Mouse (Mus musculus): ENCODE results near the gene Urod. TPM values are rescaled to one million over a fixed set of nuclear protein-coding genes. Genes with fewer than 3 reads are reported as not detected.
A peak's percentile ranks its signal among the peaks of the same experiment; 100 is the strongest.

The Urod gene
- 106 and 115 TPM in 2 replicates for polyA plus RNA-seq (2016; fragmentation: Nextera tagmentation; extraction: Ambion mirVana)

DNA sequence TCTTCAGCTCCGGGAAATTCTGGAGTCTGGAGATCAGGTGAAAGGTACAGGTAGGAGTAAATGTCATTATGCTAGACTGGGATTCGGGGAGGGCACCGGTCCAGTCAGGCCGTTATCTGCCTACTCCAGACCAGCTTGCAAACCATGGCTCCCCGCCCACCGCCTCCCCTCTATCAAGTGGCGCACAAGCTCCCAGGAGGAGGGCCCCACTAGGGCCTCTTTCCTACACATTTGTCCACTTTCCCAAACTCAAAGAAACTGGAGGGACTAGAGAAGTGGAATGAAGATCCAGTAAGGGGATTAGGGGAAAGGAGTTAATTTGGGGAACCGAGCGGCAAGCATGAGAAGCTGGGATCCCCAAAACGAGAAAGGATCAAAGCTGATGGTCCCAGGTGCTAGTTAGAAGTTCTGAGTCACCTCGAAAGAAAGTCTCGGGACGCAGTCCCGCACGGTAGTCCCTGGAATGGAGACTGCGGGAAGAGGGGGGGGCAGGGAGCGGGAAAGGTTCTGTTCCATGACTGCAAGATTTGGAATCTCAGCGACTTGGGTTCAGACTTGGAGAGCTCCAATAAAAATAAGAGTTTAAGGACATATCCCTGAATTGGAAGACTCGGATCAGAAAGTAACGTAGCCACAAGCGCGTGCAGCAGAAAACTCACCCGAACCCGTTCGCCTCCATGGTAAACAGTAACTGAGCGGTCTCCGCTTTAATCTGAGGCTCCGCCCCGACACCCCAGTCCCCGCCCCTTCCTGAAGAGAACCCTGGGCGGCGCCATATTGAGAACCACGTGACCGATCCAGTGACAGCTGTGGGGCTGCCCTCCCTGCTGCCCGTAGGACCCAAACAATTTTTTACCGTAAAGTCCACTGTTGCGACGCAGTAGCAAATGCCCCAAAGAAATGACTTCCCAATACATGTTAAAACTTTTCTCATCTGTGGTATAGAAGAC is at the start of gene Urod:
Gene Urod (minus strand): TSS at position 742 of the 950 bp plus-strand sequence.
- H3K4me1 ChIP-seq (replicated peaks), result peaks cover 36% of the 10 kb centered on the region
- H3K27me3 ChIP-seq (ENCODE audit: insufficient read depth, poor library complexity, severe bottlenecking), result peaks cover 11% of the 10 kb centered on the region
- H3K27ac ChIP-seq, result peak within 1 kb of the TSS; percentile 85
- H3K36me3 ChIP-seq, result peaks cover 29% of the 10 kb centered on the region
- no peaks in the 10 kb centered on the region for H3K9me3 ChIP-seq
- DNase-seq (ENCODE audit: low spot score), result peak; percentile 94
- WGBS, result 1% methylated on average over 38 of the region's 38 CpGs
- H3K4me3 ChIP-seq, result peak within 1 kb of the TSS; percentile 90

- Histone ChIP-seq H3K36me3 (peaks cover 19% of the 10 kb centered on the region; the same call in 1 of the 2 replicates), H3K9me3 (no peaks in the 10 kb centered on the region), H3K4me3 (no peak overlapping the region), H3K27ac (peak overlapping the region; percentile 67), H3K27me3 (ENCODE audit: insufficient read depth, poor library complexity, severe bottlenecking) (no peaks in the 10 kb centered on the region), H3K4me1 (replicated peaks) (peaks cover 23% of the 10 kb centered on the region)
- WGBS, result 69% methylated on average over 4 of the region's 4 CpGs
- DNase-seq (ENCODE audit: low spot score), result no peak
Observed at GRCm38 (mm10) chr4:117041283-117041721, 47.1 kb upstream of the Urod start.

- Histone ChIP-seq H3K9me3 (no peaks in the 10 kb centered on the region), H3K4me1 (replicated peaks) (peaks cover 23% of the 10 kb centered on the region), H3K4me3 (no peak overlapping the region), H3K27ac (peak overlapping the region; percentile 57), H3K36me3 (peaks cover 14% of the 10 kb centered on the region; the same call in 1 of the 2 replicates), H3K27me3 (ENCODE audit: insufficient read depth, poor library complexity, severe bottlenecking) (no peaks in the 10 kb centered on the region)
- DNase-seq (ENCODE audit: low spot score), result no peak
- WGBS, result 68% methylated on average over 1 of the region's 1 CpGs
Observed at GRCm38 (mm10) chr4:117040791-117041190, 46.6 kb upstream of the Urod start.

- 63% methylated on average over 9 of the region's 9 CpGs for WGBS
- no peak for DNase-seq (ENCODE audit: low spot score)
- no peak overlapping the region for H3K4me3 ChIP-seq
Observed at GRCm38 (mm10) chr4:117039925-117040687, 45.9 kb upstream of the Urod start.

DNA sequence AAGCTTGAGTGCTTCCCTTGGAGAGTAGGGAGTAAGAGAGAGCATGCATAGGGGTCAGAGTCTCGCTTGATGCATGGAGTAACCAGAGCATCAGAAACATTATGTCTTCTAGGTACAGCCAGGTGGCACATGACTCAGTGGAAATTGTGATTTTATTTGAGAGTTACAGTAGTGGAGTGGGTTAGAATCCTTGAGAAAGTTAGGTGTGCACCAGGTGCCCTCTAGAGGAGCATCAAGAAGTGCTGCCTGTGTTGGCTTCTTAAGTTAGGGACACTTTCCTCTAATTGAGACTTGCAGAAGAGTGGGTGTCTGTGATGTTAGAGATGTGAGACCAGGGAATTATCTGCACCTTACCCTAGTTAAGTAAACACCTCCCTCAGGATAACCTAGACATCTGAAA is 36.9 kb upstream of the Urod start:
- no peak for DNase-seq (ENCODE audit: low spot score)

More at GRCm38 (mm10) chr4:117039925-117040687, 45.9 kb upstream of the Urod start:
- H3K27ac ChIP-seq, result peak overlapping the region; percentile 66
- H3K27me3 ChIP-seq (ENCODE audit: insufficient read depth, poor library complexity, severe bottlenecking), result no peaks in the 10 kb centered on the region
- peaks cover 14% of the 10 kb centered on the region for H3K36me3 ChIP-seq
- no peaks in the 10 kb centered on the region for H3K9me3 ChIP-seq
- peaks cover 23% of the 10 kb centered on the region for H3K4me1 ChIP-seq (replicated peaks)

GRCm38 (mm10) chr4:117023469-117023868 is 29.3 kb upstream of the Urod start:
- Histone ChIP-seq H3K4me1 (replicated peaks) (peaks cover 11% of the 10 kb centered on the region), H3K27me3 (ENCODE audit: insufficient read depth, poor library complexity, severe bottlenecking) (no peaks in the 10 kb centered on the region), H3K4me3 (no peak overlapping the region), H3K9me3 (no peaks in the 10 kb centered on the region), H3K36me3 (peaks cover 47% of the 10 kb centered on the region), H3K27ac (no peak overlapping the region)
- 98% methylated on average over 4 of the region's 4 CpGs for WGBS
- DNase-seq (ENCODE audit: low spot score), result no peak

More for the DNA sequence above, 36.9 kb upstream of the Urod start:
- Histone ChIP-seq H3K4me3 (no peak overlapping the region), H3K27ac (no peak overlapping the region), H3K9me3 (no peaks in the 10 kb centered on the region), H3K27me3 (ENCODE audit: insufficient read depth, poor library complexity, severe bottlenecking) (no peaks in the 10 kb centered on the region), H3K36me3 (peaks cover 57% of the 10 kb centered on the region), H3K4me1 (replicated peaks) (no peaks in the 10 kb centered on the region)
- WGBS, result 92% methylated on average over 1 of the region's 1 CpGs

DNA sequence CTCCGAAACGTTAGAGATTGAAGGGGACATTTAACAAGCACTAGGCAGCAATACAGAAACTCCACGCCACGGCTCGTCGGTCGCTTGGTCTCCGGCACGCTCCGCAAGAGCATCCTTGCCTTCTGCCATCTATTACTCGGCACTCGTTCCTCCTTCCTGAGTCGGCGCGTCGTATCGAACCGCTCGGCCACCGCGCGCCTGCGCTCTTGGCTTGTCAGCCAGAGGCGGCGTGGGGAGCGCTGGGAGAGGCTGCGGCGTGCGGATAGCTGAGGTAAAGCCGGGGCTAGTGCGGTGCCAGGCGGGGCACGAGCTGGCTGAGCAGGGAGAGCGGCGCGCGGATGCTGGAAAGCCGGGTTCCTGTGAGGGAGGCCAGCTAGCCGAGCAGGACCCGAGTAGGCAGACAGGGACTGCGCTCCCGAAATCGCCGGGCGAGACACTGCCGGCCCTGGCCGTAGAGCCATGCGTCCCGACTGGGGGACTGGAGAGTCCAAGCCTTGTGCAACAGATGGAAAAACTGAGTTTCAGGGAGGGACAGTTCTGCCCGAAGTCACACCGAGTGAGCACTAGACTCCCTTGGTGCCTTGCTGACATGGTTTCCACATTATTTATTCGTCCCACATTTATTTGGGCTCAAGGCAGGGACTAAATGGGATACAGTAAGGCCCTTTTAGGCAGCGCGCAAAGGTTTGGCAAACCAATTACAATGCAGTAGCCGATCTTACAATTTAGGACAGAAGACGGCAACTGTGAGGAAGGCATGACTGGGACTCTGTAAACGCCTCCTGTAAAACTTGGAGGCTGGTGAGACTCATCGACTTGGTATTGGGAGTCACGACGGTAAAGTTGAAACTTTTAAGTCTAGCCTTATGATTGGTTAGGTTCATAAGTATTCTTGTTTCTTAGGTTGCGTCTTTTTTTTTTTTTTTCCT is 25.3 kb upstream of the Urod start, which contains the start of gene Eif2b3:
Gene Eif2b3 (plus strand): TSS at position 197 of the 929 bp plus-strand sequence.
- Histone ChIP-seq H3K4me3 (peak within 1 kb of the TSS; percentile 93), H3K4me1 (replicated peaks) (peaks cover 11% of the 10 kb centered on the region), H3K27me3 (ENCODE audit: insufficient read depth, poor library complexity, severe bottlenecking) (no peaks in the 10 kb centered on the region), H3K36me3 (peaks cover 26% of the 10 kb centered on the region), H3K9me3 (no peaks in the 10 kb centered on the region), H3K27ac (peak within 1 kb of the TSS; percentile 89)
- peak; percentile 93 for DNase-seq (ENCODE audit: low spot score)
- WGBS, result under 1% methylated on average over 61 of the region's 61 CpGs

GRCm38 (mm10) chr4:117018327-117018726 is 24.1 kb upstream of the Urod start:
- H3K27me3 ChIP-seq (ENCODE audit: insufficient read depth, poor library complexity, severe bottlenecking), result no peaks in the 10 kb centered on the region
- no peak for DNase-seq (ENCODE audit: low spot score)
- peaks cover 11% of the 10 kb centered on the region for H3K4me1 ChIP-seq (replicated peaks)
- H3K27ac ChIP-seq, result no peak overlapping the region
- peaks cover 15% of the 10 kb centered on the region for H3K36me3 ChIP-seq
- H3K9me3 ChIP-seq, result no peaks in the 10 kb centered on the region
- 87% methylated on average over 7 of the region's 7 CpGs for WGBS
- no peak overlapping the region for H3K4me3 ChIP-seq

DNA sequence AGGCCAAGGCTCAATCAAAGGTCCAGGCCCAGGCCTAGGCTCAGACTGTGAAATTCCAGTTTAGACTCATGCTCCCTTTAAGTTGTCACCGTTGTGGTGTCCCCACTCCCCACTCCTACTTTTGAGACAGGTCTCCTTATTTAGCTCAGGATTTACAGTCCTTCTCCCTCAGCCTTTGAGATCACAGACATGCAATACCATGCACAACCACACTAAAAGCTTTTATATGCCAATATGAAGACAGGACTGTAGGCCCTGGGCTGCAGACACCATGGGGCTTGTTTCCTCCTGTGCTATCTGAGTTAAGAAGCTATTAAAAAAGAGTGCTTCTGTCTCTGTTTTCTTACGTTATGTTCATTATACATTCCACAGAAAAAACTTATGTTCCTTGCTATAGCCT is 23.5 kb upstream of the Urod start:
- Histone ChIP-seq H3K27me3 (ENCODE audit: insufficient read depth, poor library complexity, severe bottlenecking) (no peaks in the 10 kb centered on the region), H3K36me3 (peaks cover 9% of the 10 kb centered on the region), H3K27ac (no peak overlapping the region), H3K4me1 (replicated peaks) (peaks cover 11% of the 10 kb centered on the region), H3K4me3 (no peak overlapping the region), H3K9me3 (no peaks in the 10 kb centered on the region)
- WGBS, result 94% methylated on average over 2 of the region's 2 CpGs
- no peak for DNase-seq (ENCODE audit: low spot score)

DNA sequence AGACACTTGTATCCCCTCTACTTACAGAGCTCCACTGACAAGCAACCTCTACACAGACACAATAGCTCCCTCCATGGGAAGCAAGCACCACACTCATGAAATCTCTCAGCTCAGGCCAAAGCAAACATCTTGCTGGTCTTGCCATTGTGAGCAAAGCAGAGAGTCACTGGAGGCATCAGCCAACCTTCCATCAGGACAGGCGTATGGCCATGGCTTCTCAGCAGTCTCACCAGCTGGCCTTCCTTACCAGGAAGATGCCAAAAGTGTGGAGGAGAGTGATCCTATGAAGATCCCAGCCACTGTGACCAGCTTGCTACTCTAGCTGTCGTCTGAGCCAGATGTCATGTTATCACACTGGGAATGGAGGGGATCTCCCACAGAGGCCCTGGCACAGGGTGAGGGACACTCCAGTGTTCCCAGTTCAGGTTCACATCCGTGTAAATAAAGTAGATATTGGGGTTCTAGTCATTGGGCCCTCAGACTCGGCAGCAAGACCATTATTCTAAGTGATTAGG is 20.7 kb upstream of the Urod start:
- H3K4me1 ChIP-seq (replicated peaks), result peaks cover 3% of the 10 kb centered on the region
- no peaks in the 10 kb centered on the region for H3K36me3 ChIP-seq
- H3K27me3 ChIP-seq (ENCODE audit: insufficient read depth, poor library complexity, severe bottlenecking), result no peaks in the 10 kb centered on the region
- no peak for DNase-seq (ENCODE audit: low spot score)
- H3K4me3 ChIP-seq, result no peak overlapping the region
- 65% methylated on average over 4 of the region's 4 CpGs for WGBS
- H3K9me3 ChIP-seq, result no peaks in the 10 kb centered on the region
- no peak overlapping the region for H3K27ac ChIP-seq

DNA sequence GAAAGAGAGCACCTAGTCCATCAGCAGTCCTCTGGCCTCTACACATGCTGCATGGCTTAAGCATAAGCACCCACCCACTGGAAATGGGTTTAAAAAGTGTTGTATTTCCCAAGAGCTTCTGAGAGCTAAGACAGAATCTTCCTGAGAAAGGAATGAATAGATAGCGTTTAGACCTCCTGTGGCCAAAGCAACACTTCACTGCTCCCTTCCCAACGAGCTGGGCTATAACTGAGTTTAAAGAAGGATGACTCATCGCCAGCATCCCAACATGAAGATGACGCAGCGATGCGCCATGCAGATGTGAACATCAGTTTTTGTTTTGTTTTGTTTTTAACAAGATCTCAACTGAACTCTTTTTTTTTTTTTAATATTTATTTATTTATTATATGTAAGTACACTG is 19.4 kb upstream of the Urod start:
- Histone ChIP-seq H3K27ac (no peak overlapping the region), H3K4me1 (replicated peaks) (no peaks in the 10 kb centered on the region), H3K4me3 (no peak overlapping the region), H3K27me3 (ENCODE audit: insufficient read depth, poor library complexity, severe bottlenecking) (no peaks in the 10 kb centered on the region), H3K9me3 (no peaks in the 10 kb centered on the region), H3K36me3 (no peaks in the 10 kb centered on the region)
- DNase-seq (ENCODE audit: low spot score), result no peak
- WGBS, result 86% methylated on average over 6 of the region's 6 CpGs

DNA sequence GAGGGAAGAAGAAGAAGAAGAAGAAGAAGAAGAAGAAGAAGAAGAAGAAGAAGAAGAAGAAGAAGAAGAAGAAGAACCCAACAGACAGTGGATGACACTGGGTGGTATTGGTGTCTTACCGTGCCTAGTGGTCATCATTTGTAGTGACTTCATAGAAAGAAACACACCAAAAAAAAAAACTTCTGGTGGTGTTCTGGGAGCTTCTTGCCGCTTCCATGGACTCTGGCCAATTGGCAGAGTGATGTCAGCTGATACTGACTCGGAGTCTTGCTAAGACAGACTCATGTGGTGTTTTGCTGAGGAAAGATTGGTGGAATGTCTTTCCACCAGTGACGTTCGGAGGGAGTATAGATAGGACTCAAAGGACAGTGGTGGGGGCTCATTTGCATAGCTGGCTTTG is 16.0 kb upstream of the Urod start:
- no peak for DNase-seq (ENCODE audit: low spot score)
- WGBS, result 90% methylated on average over 5 of the region's 5 CpGs
- Histone ChIP-seq H3K4me3 (no peak overlapping the region), H3K27ac (no peak overlapping the region), H3K4me1 (replicated peaks) (no peaks in the 10 kb centered on the region), H3K27me3 (ENCODE audit: insufficient read depth, poor library complexity, severe bottlenecking) (no peaks in the 10 kb centered on the region), H3K36me3 (no peaks in the 10 kb centered on the region), H3K9me3 (no peaks in the 10 kb centered on the region)
